Mouse (Mus musculus) bone marrow, adult 2 months (tissue): ENCODE results near the gene Csf2rb2.

Experiments used
- CTCF ChIP-seq: fragments of 200-500 bp; IDR thresholded peaks from 2 replicates; pipeline ENCODE4 v1.5.1; 2011; ENCODE audit warnings: low read length, control low read depth; ENCODE audit not compliant: control insufficient read depth, insufficient read depth
- POLR2A ChIP-seq: fragments of 200-500 bp; IDR thresholded peaks from 2 replicates; pipeline ENCODE4 v1.6.1; 2011; ENCODE audit warnings: low read depth, mild to moderate bottlenecking, control low read depth, low read length, borderline replicate concordance; ENCODE audit not compliant: control insufficient read depth

DNA sequence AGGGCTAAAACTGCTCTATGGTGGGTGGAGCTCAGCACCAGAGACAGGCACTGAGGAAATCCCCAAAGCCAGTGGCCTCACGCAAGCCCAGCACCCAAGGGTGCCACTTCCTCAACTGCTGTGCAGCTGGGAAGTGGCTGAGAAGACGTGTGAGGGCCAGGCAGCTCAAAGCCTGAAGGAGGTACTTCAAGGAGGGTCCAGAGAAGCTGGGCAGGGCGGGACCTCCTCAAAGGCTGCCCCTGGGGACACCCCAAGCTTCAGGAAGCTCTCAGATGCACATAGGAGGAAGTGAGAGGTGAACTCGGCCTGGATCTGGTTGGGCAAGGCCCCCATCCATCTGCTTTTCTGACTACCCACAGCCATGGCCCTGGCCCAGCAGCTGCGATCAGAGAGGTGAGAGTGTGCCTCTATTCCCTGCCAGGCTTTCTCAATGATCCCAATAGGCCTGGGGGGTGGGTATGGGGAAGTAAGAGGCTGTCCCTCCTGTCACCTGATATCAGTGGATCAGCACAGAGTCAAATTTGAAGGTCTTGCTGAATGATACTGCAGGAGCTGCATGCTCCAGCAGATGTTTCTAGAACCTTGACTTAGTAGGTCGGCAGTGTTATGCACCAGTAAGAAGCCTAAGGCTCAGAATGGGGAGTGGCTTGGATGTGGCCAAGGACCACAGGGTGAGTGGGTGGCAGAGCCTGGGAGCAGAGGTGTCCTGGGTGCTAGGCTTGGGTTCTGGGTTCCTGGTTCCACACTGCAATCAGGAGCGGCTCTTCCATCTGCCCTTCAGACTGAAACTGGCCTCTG is 60.6 kb downstream of the Csf2rb2 start, which contains the start of gene Ncf4:
- TF ChIP-seq CTCF, result no peak
- TF ChIP-seq POLR2A, result peak; percentile 88
